Mouse (Mus musculus) E14TG2a.4 (cell line): Measurements from ENCODE around the gene Rnf19b.

Experiments
- CTCF ChIP-seq: conservative IDR thresholded peaks from 2 replicates; pipeline ENCODE4 v1.5.1; 2014; ENCODE audit warnings: low read length
- POU5F1 ChIP-seq: IDR thresholded peaks from 2 replicates; pipeline ENCODE4 v1.6.1; 2014; ENCODE audit warnings: low read length, borderline replicate concordance

DNA sequence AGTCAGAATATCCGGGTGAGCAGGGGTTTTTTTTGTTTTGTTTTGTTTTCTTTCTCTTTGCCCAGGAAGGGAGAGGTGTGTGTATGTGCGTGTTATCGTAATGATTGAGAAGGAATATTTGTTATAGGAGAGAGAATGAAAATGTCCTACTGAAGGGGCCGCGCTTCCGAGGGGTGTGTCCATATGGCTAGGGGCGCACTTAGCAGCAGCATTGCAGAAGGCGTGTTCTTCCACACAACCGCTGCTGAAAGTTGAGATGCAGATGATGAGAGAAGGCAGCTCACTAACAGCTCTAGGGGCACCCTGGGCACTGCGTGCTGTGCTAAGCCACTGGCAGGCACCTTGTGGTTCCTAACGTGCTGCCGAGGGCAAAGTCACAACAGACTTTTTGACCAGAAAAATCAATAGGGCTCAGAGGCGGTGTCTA lies 1.1 kb downstream of the Rnf19b start:
- TF ChIP-seq CTCF (no peak), POU5F1 (no peak)
